Mouse (Mus musculus): ENCODE data around the gene 4933415A04Rik.

GRCm38 (mm10) chr11:43612834-43613488, 26.1 kb downstream of the 4933415A04Rik start:
- TF ChIP-seq POLR2A (IDR thresholded peaks at IDR 0.05; ENCODE audit: extremely low read depth, insufficient read depth, low read length) (no peak), CTCF (IDR thresholded peaks at IDR 0.05; ENCODE audit: low read depth, low read length) (peak; percentile 86)

Data from liver, adult 2 months (tissue).